Mouse (Mus musculus) neural tube, embryonic 12.5 days (tissue): ENCODE data around the gene Fgfr2. TPM values are rescaled to one million over a fixed set of nuclear protein-coding genes. Genes with fewer than 3 reads are reported as not detected.
A peak's percentile ranks its signal among the peaks of the same experiment; 100 is the strongest.
"Not testable (repeated sequence)": the region's sequence is repeated elsewhere in the genome, so short reads cannot be mapped to it uniquely, and the experiment has no call there.

Experiments
- ATAC-seq: fragments of 200-750 bp; cut with Nextera tagmentation; 2 replicates; pipeline ENCODE4 v1.8.0; 2017; ENCODE audit warnings: low read depth, mild to moderate bottlenecking, moderate TSS enrichment, moderate library complexity; ENCODE audit not compliant: low FRiP score
- H3K27ac ChIP-seq: fragments of 300-500 bp; sonication (generic); 2 replicates; pipeline ENCODE4 v1.5.1; 2016
- H3K27me3 ChIP-seq: fragments of 300-500 bp; sonication (generic); replicated peaks from 2 replicates; pipeline ENCODE4 v1.6.1; 2016; ENCODE audit warnings: mild to moderate bottlenecking
- H3K36me3 ChIP-seq: fragments of 300-500 bp; sonication (generic); 2 replicates; pipeline ENCODE4 v1.6.1; 2016; ENCODE audit warnings: mild to moderate bottlenecking
- H3K4me1 ChIP-seq: fragments of 300-500 bp; sonication (generic); 2 replicates; pipeline ENCODE4 v1.6.1; 2016
- H3K4me2 ChIP-seq: fragments of 300-500 bp; sonication (generic); replicated peaks from 2 replicates; pipeline ENCODE4 v1.6.1; 2016; ENCODE audit warnings: mild to moderate bottlenecking
- H3K4me3 ChIP-seq: fragments of 300-500 bp; sonication (generic); 2 replicates; pipeline ENCODE4 v1.5.1; 2016
- H3K9ac ChIP-seq: fragments of 300-500 bp; sonication (generic); 2 replicates; pipeline ENCODE4 v1.6.1; 2016; ENCODE audit warnings: mild to moderate bottlenecking
- H3K9me3 ChIP-seq: fragments of 300-500 bp; sonication (generic); 2 replicates; pipeline ENCODE4 v1.6.1; 2016; ENCODE audit warnings: mild to moderate bottlenecking
- WGBS: fragments of 180-500 bp; shearing (Covaris S2); methylation state at CpG from one replicate; pipeline ENCODE4 v1.1.7; 2016; 5-methylcytosine and 5-hydroxymethylcytosine counted together
- polyA plus RNA-seq: library from polyadenylated mRNA; unstranded; fragments of >200 nt; fragmentation: Nextera tagmentation; extraction: Ambion mirVana; gene quantifications from 2 replicates; pipeline ENCODE4 v1.2.1, GENCODE M21; 2016

Gene Fgfr2
- polyA plus RNA-seq, 1 experiment from 2014 or later: 65.0 TPM

GRCm38 (mm10) chr7:130669370-130669881, 2453.7 kb downstream of the Fgfr2 start:
- H3K4me1 ChIP-seq: peaks cover 37% of the 10 kb centered on the region
- no peaks in the 10 kb centered on the region for H3K27me3 ChIP-seq
- ATAC-seq: peak; percentile 63
- H3K9ac ChIP-seq: no peak overlapping the region
- H3K36me3 ChIP-seq: peaks cover 5% of the 10 kb centered on the region
- no peak overlapping the region for H3K4me3 ChIP-seq
- WGBS: 52% methylated on average over 8 of the region's 8 CpGs
- no peaks in the 10 kb centered on the region for H3K9me3 ChIP-seq
- no peak overlapping the region for H3K4me2 ChIP-seq
- peak overlapping the region; percentile 81 for H3K27ac ChIP-seq

- peaks cover 2% of the 10 kb centered on the region; the same call in 1 of the 2 replicates for H3K9me3 ChIP-seq
- H3K27ac ChIP-seq: peak overlapping the region; percentile 81
- H3K27me3 ChIP-seq: no peaks in the 10 kb centered on the region
- H3K9ac ChIP-seq: no peak overlapping the region; the same call in 1 of the 2 replicates
- 66% methylated on average over 7 of the region's 7 CpGs for WGBS
- no peak for ATAC-seq
- H3K4me2 ChIP-seq: no peak overlapping the region
- H3K4me1 ChIP-seq: peaks cover 34% of the 10 kb centered on the region
- no peak overlapping the region for H3K4me3 ChIP-seq
- peaks cover 5% of the 10 kb centered on the region for H3K36me3 ChIP-seq
Observed at GRCm38 (mm10) chr7:130668729-130669281, 2454.3 kb downstream of the Fgfr2 start.

- not testable (repeated sequence) for H3K4me3 ChIP-seq, H3K4me2 ChIP-seq, ATAC-seq, H3K27ac ChIP-seq, H3K9ac ChIP-seq, H3K36me3 ChIP-seq, H3K9me3 ChIP-seq, H3K27me3 ChIP-seq
- 73% methylated on average over 1 of the region's 1 CpGs for WGBS
- H3K4me1 ChIP-seq: peaks cover 28% of the 10 kb centered on the region
Observed at GRCm38 (mm10) chr7:130668013-130668412, 2455.1 kb downstream of the Fgfr2 start.

GRCm38 (mm10) chr7:130665358-130665757, 2457.8 kb downstream of the Fgfr2 start:
- H3K27me3 ChIP-seq: no peaks in the 10 kb centered on the region
- no peak overlapping the region for H3K4me2 ChIP-seq
- peaks cover 19% of the 10 kb centered on the region for H3K4me1 ChIP-seq
- H3K36me3 ChIP-seq: peaks cover 5% of the 10 kb centered on the region
- no peak overlapping the region for H3K4me3 ChIP-seq
- ATAC-seq: no peak
- H3K9ac ChIP-seq: no peak overlapping the region
- H3K27ac ChIP-seq: no peak overlapping the region
- H3K9me3 ChIP-seq: peaks cover 6% of the 10 kb centered on the region; the same call in 1 of the 2 replicates
- WGBS: 98% methylated on average over 9 of the region's 9 CpGs

GRCm38 (mm10) chr7:130664629-130665028, 2458.5 kb downstream of the Fgfr2 start:
- peaks cover 5% of the 10 kb centered on the region for H3K36me3 ChIP-seq
- H3K4me3 ChIP-seq: no peak overlapping the region
- H3K4me2 ChIP-seq: no peak overlapping the region
- H3K9me3 ChIP-seq: peaks cover 6% of the 10 kb centered on the region; the same call in 1 of the 2 replicates
- 89% methylated on average over 5 of the region's 5 CpGs for WGBS
- peaks cover 15% of the 10 kb centered on the region; the same call in 1 of the 2 replicates for H3K4me1 ChIP-seq
- H3K27me3 ChIP-seq: no peaks in the 10 kb centered on the region
- no peak for ATAC-seq
- no peak overlapping the region for H3K9ac ChIP-seq
- no peak overlapping the region for H3K27ac ChIP-seq

- Histone ChIP-seq H3K9ac (no peak overlapping the region), H3K36me3 (peaks cover 5% of the 10 kb centered on the region), H3K4me2 (no peak overlapping the region), H3K4me1 (peaks cover 9% of the 10 kb centered on the region; the same call in 1 of the 2 replicates), H3K9me3 (peaks cover 6% of the 10 kb centered on the region; the same call in 1 of the 2 replicates), H3K4me3 (no peak overlapping the region), H3K27me3 (no peaks in the 10 kb centered on the region), H3K27ac (no peak overlapping the region)
- ATAC-seq: no peak
- 94% methylated on average over 5 of the region's 5 CpGs for WGBS
Observed at GRCm38 (mm10) chr7:130664037-130664436, 2459.1 kb downstream of the Fgfr2 start.

GRCm38 (mm10) chr7:130662869-130663268, 2460.3 kb downstream of the Fgfr2 start:
- no peak overlapping the region for H3K27ac ChIP-seq

GRCm38 (mm10) chr7:130662250-130662649, 2460.9 kb downstream of the Fgfr2 start:
- H3K4me3 ChIP-seq: no peak overlapping the region
- H3K36me3 ChIP-seq: peaks cover 5% of the 10 kb centered on the region
- no peak overlapping the region for H3K4me2 ChIP-seq
- WGBS: 61% methylated on average over 5 of the region's 5 CpGs
- no peak overlapping the region for H3K27ac ChIP-seq
- no peak for ATAC-seq
- no peak overlapping the region for H3K9ac ChIP-seq
- no peaks in the 10 kb centered on the region for H3K27me3 ChIP-seq
- H3K9me3 ChIP-seq: peaks cover 6% of the 10 kb centered on the region; the same call in 1 of the 2 replicates
- peaks cover 3% of the 10 kb centered on the region; the same call in 1 of the 2 replicates for H3K4me1 ChIP-seq

More at GRCm38 (mm10) chr7:130662869-130663268, 2460.3 kb downstream of the Fgfr2 start:
- Histone ChIP-seq H3K4me1 (peaks cover 3% of the 10 kb centered on the region; the same call in 1 of the 2 replicates), H3K9me3 (peaks cover 6% of the 10 kb centered on the region; the same call in 1 of the 2 replicates), H3K4me3 (no peak overlapping the region), H3K36me3 (peaks cover 5% of the 10 kb centered on the region), H3K9ac (no peak overlapping the region), H3K27me3 (no peaks in the 10 kb centered on the region), H3K4me2 (no peak overlapping the region)
- ATAC-seq: no peak
- 60% methylated on average over 4 of the region's 4 CpGs for WGBS

- Histone ChIP-seq H3K4me1 (peaks cover 3% of the 10 kb centered on the region; the same call in 1 of the 2 replicates), H3K4me2 (no peak overlapping the region)
Observed at GRCm38 (mm10) chr7:130659129-130659528, 2464.0 kb downstream of the Fgfr2 start.

GRCm38 (mm10) chr7:130657751-130658150, 2465.4 kb downstream of the Fgfr2 start:
- Histone ChIP-seq H3K4me3 (no peak overlapping the region), H3K4me2 (no peak overlapping the region), H3K36me3 (no peaks in the 10 kb centered on the region), H3K27me3 (no peaks in the 10 kb centered on the region), H3K9ac (no peak overlapping the region), H3K4me1 (peaks cover 10% of the 10 kb centered on the region), H3K9me3 (no peaks in the 10 kb centered on the region), H3K27ac (no peak overlapping the region)
- ATAC-seq: no peak
- WGBS: 82% methylated on average over 13 of the region's 13 CpGs

More at GRCm38 (mm10) chr7:130659129-130659528, 2464.0 kb downstream of the Fgfr2 start:
- no peaks in the 10 kb centered on the region for H3K27me3 ChIP-seq
- H3K9ac ChIP-seq: no peak overlapping the region
- no peak overlapping the region for H3K4me3 ChIP-seq
- H3K9me3 ChIP-seq: peaks cover 6% of the 10 kb centered on the region; the same call in 1 of the 2 replicates
- no peaks in the 10 kb centered on the region for H3K36me3 ChIP-seq
- no peak for ATAC-seq
- no peak overlapping the region for H3K27ac ChIP-seq
- 93% methylated on average over 5 of the region's 5 CpGs for WGBS

- no peak for ATAC-seq
- WGBS: 92% methylated on average over 8 of the region's 8 CpGs
Observed at GRCm38 (mm10) chr7:130656965-130657364, 2466.2 kb downstream of the Fgfr2 start.

GRCm38 (mm10) chr7:130654562-130654961, 2468.6 kb downstream of the Fgfr2 start:
- Histone ChIP-seq H3K27me3 (no peaks in the 10 kb centered on the region), H3K4me3 (no peak overlapping the region), H3K27ac (no peak overlapping the region), H3K9ac (no peak overlapping the region), H3K9me3 (no peaks in the 10 kb centered on the region), H3K4me1 (peaks cover 8% of the 10 kb centered on the region), H3K4me2 (no peak overlapping the region), H3K36me3 (no peaks in the 10 kb centered on the region)
- no peak for ATAC-seq
- 79% methylated on average over 2 of the region's 2 CpGs for WGBS

More at GRCm38 (mm10) chr7:130656965-130657364, 2466.2 kb downstream of the Fgfr2 start:
- Histone ChIP-seq H3K4me2 (no peak overlapping the region), H3K4me1 (peaks cover 9% of the 10 kb centered on the region), H3K9me3 (no peaks in the 10 kb centered on the region), H3K9ac (no peak overlapping the region), H3K27ac (no peak overlapping the region), H3K36me3 (no peaks in the 10 kb centered on the region), H3K27me3 (no peaks in the 10 kb centered on the region), H3K4me3 (no peak overlapping the region)
